Mouse (Mus musculus) myocyte (in vitro differentiated cells): Measurements from ENCODE around the gene Lrrc8c.
"Not testable (repeated sequence)": the region's sequence is repeated elsewhere in the genome, so short reads cannot be mapped to it uniquely, and the experiment has no call there.

Source experiments
- E2F4 ChIP-seq: IDR thresholded peaks from one replicate; pipeline ENCODE4 v1.6.1; 2011; ENCODE audit warnings: mild to moderate bottlenecking, control low read depth, moderate library complexity; ENCODE audit not compliant: insufficient read depth
- MAX ChIP-seq: IDR thresholded peaks from one replicate; pipeline ENCODE4 v1.6.1; 2011; ENCODE audit warnings: low read depth, mild to moderate bottlenecking, control low read depth
- MYOD1 ChIP-seq, 3 experiments: IDR thresholded peaks; one replicate each; pipeline ENCODE4 v1.6.1; 2011; ENCODE audit warnings: control low read depth in 2 of 3, low read depth in 2 of 3, mild to moderate bottlenecking in 2 of 3, moderate library complexity in 1 of 3; ENCODE audit not compliant: insufficient read length in 2 of 3, control insufficient read depth in 1 of 3
- POLR2A ChIP-seq: IDR thresholded peaks from one replicate; pipeline ENCODE4 v1.6.1; 2011; ENCODE audit warnings: low read depth, mild to moderate bottlenecking, control low read depth, moderate library complexity; ENCODE audit not compliant: insufficient read length
- POLR2AphosphoS2 ChIP-seq: IDR thresholded peaks from one replicate; pipeline ENCODE4 v1.6.1; 2011; ENCODE audit warnings: low read depth, control low read depth; ENCODE audit not compliant: insufficient read length
- REST ChIP-seq: IDR thresholded peaks from one replicate; pipeline ENCODE4 v1.6.1; 2011; ENCODE audit warnings: mild to moderate bottlenecking, control low read depth, moderate library complexity; ENCODE audit not compliant: insufficient read depth, insufficient read length
- TCF12 ChIP-seq: IDR thresholded peaks from one replicate; pipeline ENCODE4 v1.6.1; 2011; ENCODE audit warnings: mild to moderate bottlenecking, control low read depth; ENCODE audit not compliant: poor library complexity, insufficient read depth, severe bottlenecking
- TCF3 ChIP-seq: IDR thresholded peaks from one replicate; pipeline ENCODE4 v1.6.1; 2011; ENCODE audit warnings: low read depth, control low read depth; ENCODE audit not compliant: insufficient read length
- USF1 ChIP-seq: IDR thresholded peaks from one replicate; pipeline ENCODE4 v1.6.1; 2011; ENCODE audit warnings: low read depth, mild to moderate bottlenecking, control low read depth, moderate library complexity

DNA sequence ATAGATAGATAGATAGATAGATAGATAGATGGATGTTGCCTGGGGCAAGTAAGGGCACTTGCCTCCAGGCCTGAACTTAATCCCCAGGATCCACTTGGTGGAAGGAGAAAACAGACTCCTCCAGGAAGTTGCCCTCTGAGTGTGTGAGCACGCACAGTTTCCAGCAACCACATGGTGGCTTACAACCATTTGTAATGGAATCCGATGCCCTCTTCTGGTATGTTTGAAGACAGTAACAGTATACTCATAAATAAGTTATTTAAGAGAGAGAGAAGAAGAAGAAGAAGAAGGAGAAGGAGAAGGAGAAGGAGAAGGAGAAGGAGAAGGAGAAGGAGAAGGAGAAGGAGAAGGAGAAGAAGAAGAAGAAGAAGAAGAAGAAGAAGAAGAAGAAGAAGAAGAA, 119.1 kb downstream of the Lrrc8c start:
- not testable (repeated sequence) for TF ChIP-seq POLR2A; TCF12; REST; MYOD1 (IDR thresholded peaks at IDR 0.05; ENCODE audit: control insufficient read depth in 1 of 3, insufficient read length in 2 of 3, low read depth in 2 of 3); MAX; POLR2AphosphoS2; TCF3; E2F4; USF1
